Mouse (Mus musculus) MEL (cell line): ENCODE measurements around the gene Selenot. TPM values are rescaled to one million over a fixed set of nuclear protein-coding genes. Genes with fewer than 3 reads are reported as not detected.

Experiments used
- DNase-seq: peaks from one replicate; pipeline ENCODE4 v3.0.0; 2011; ENCODE audit warnings: low read depth, low spot score
- H3K27ac ChIP-seq: 2 replicates; pipeline ENCODE4 v1.5.1; 2012; ENCODE audit warnings: low read depth, mild to moderate bottlenecking, control low read depth, low read length, moderate library complexity; ENCODE audit not compliant: control insufficient read depth
- H3K27me3 ChIP-seq, 2 experiments: fragments of 150-350 bp in 1 of 2; sonication (generic) in 1 of 2; 2 replicates each; pipeline ENCODE4 v1.6.1; 2012; ENCODE audit warnings: low read length in 2 of 2, mild to moderate bottlenecking in 2 of 2, improper control_type of control experiment in 1 of 2, moderate library complexity in 1 of 2; ENCODE audit not compliant: insufficient read depth in 2 of 2, control insufficient read depth in 1 of 2
- H3K36me3 ChIP-seq, 2 experiments: 2 replicates each; pipeline ENCODE4 v1.6.1; 2012 to 2014; ENCODE audit warnings: low read length in 2 of 2, improper control_type of control experiment in 1 of 2, inconsistent platforms in 1 of 2, mild to moderate bottlenecking in 1 of 2; ENCODE audit not compliant: insufficient read depth in 2 of 2, control insufficient read depth in 1 of 2
- H3K4me1 ChIP-seq, 2 experiments: fragments of 150-350 bp in 1 of 2; sonication (generic) in 1 of 2; 2 replicates each; pipeline ENCODE4 v1.6.1; 2012; ENCODE audit warnings: low read length in 2 of 2, improper control_type of control experiment in 1 of 2, mild to moderate bottlenecking in 1 of 2; ENCODE audit not compliant: insufficient read depth in 2 of 2, control insufficient read depth in 1 of 2
- H3K4me3 ChIP-seq, 2 experiments: fragments of 150-350 bp in 1 of 2; sonication (generic) in 1 of 2; 2 replicates each; pipeline ENCODE4 v1.5.1; 2012; ENCODE audit warnings: low read depth in 2 of 2, low read length in 2 of 2, mild to moderate bottlenecking in 2 of 2, moderate library complexity in 2 of 2, control low read depth in 1 of 2, improper control_type of control experiment in 1 of 2; ENCODE audit not compliant: control insufficient read depth in 1 of 2, insufficient read depth in 1 of 2
- H3K79me2 ChIP-seq: 2 replicates; pipeline ENCODE4 v1.6.1; 2012; ENCODE audit warnings: mild to moderate bottlenecking, low read length, moderate library complexity; ENCODE audit not compliant: control insufficient read depth, poor library complexity, insufficient read depth
- H3K9ac ChIP-seq: 2 replicates; pipeline ENCODE4 v1.6.1; 2012; ENCODE audit warnings: low read depth, mild to moderate bottlenecking, control low read depth, low read length, moderate library complexity; ENCODE audit not compliant: control insufficient read depth, poor library complexity, severe bottlenecking
- H3K9me3 ChIP-seq: fragments of 150-350 bp; sonication (generic); replicated peaks from 2 replicates; pipeline ENCODE4 v1.6.1; 2012; ENCODE audit warnings: mild to moderate bottlenecking, low read length, improper control_type of control experiment, moderate library complexity; ENCODE audit not compliant: insufficient read depth
- BHLHE40 ChIP-seq: IDR thresholded peaks from 2 replicates; pipeline ENCODE4 v1.6.1; 2012; ENCODE audit warnings: low read depth, mild to moderate bottlenecking, inconsistent platforms, low read length, improper control_type of control experiment, borderline replicate concordance
- CHD1 ChIP-seq: IDR thresholded peaks from 2 replicates; pipeline ENCODE4 v1.6.1; 2012; ENCODE audit warnings: low read depth, mild to moderate bottlenecking, inconsistent platforms, low read length, improper control_type of control experiment
- CHD2 ChIP-seq: IDR thresholded peaks from 2 replicates; pipeline ENCODE4 v1.6.1; 2011; ENCODE audit warnings: low read length, improper control_type of control experiment
- CTCF ChIP-seq, 3 experiments: IDR thresholded peaks in 2 of 3; conservative IDR thresholded peaks in 1 of 3; 2 replicates each; pipeline ENCODE4 v1.5.1; 2011 to 2012; ENCODE audit warnings: low read length in 3 of 3, low read depth in 2 of 3, mild to moderate bottlenecking in 2 of 3, improper control_type of control experiment in 1 of 3, inconsistent platforms in 1 of 3, mixed read lengths in 1 of 3, moderate library complexity in 1 of 3; ENCODE audit not compliant: control insufficient read depth in 1 of 3, insufficient read depth in 1 of 3, poor library complexity in 1 of 3, severe bottlenecking in 1 of 3
- E2F4 ChIP-seq: IDR thresholded peaks from 2 replicates; pipeline ENCODE4 v1.6.1; 2011; ENCODE audit warnings: low read depth, low read length, improper control_type of control experiment, borderline replicate concordance
- ELF1 ChIP-seq: IDR thresholded peaks from 2 replicates; pipeline ENCODE4 v1.6.1; 2014; ENCODE audit warnings: low read depth, mild to moderate bottlenecking, inconsistent platforms, low read length, improper control_type of control experiment, moderate library complexity
- ETS1 ChIP-seq: IDR thresholded peaks from 2 replicates; pipeline ENCODE4 v1.6.1; 2012; ENCODE audit warnings: low read depth, mild to moderate bottlenecking, inconsistent platforms, low read length, improper control_type of control experiment, moderate library complexity
- GABPA ChIP-seq: IDR thresholded peaks from 2 replicates; pipeline ENCODE4 v1.6.1; 2012; ENCODE audit warnings: low read depth, mild to moderate bottlenecking, inconsistent platforms, low read length, improper control_type of control experiment, moderate library complexity
- HCFC1 ChIP-seq: IDR thresholded peaks from 2 replicates; pipeline ENCODE4 v1.6.1; 2012; ENCODE audit warnings: low read depth, mild to moderate bottlenecking, inconsistent platforms, low read length, improper control_type of control experiment, moderate library complexity
- MAFK ChIP-seq: IDR thresholded peaks from 2 replicates; pipeline ENCODE4 v1.6.1; 2011; ENCODE audit warnings: low read depth, mild to moderate bottlenecking, low read length, improper control_type of control experiment, borderline replicate concordance
- MAX ChIP-seq: IDR thresholded peaks from 2 replicates; pipeline ENCODE4 v1.6.1; 2011; ENCODE audit warnings: low read length, improper control_type of control experiment
- MEF2A ChIP-seq: IDR thresholded peaks from 2 replicates; pipeline ENCODE4 v1.6.1; 2014; ENCODE audit warnings: low read depth, mild to moderate bottlenecking, inconsistent platforms, low read length, improper control_type of control experiment; ENCODE audit not compliant: poor library complexity, insufficient replicate concordance, severe bottlenecking; ENCODE audit errors: extremely low read depth
- MXI1 ChIP-seq: IDR thresholded peaks from 2 replicates; pipeline ENCODE4 v1.6.1; 2011; ENCODE audit warnings: mild to moderate bottlenecking, low read depth, low read length, improper control_type of control experiment
- NELFE ChIP-seq: IDR thresholded peaks from 2 replicates; pipeline ENCODE4 v1.6.1; 2011; ENCODE audit warnings: low read depth, low read length, improper control_type of control experiment
- NRF1 ChIP-seq: IDR thresholded peaks from 2 replicates; pipeline ENCODE4 v1.6.1; 2014; ENCODE audit warnings: low read depth, mild to moderate bottlenecking, inconsistent platforms, low read length, improper control_type of control experiment, moderate library complexity; ENCODE audit not compliant: poor library complexity, insufficient read depth, severe bottlenecking
- POLR2A ChIP-seq, 2 experiments: IDR thresholded peaks; 2 replicates each; pipeline ENCODE4 v1.6.1; 2011 to 2012; ENCODE audit warnings: low read length in 2 of 2, mild to moderate bottlenecking in 2 of 2, control low read depth in 1 of 2, improper control_type of control experiment in 1 of 2, low read depth in 1 of 2, moderate library complexity in 1 of 2; ENCODE audit not compliant: control insufficient read depth in 1 of 2, insufficient read depth in 1 of 2, poor library complexity in 1 of 2
- POLR2AphosphoS2 ChIP-seq: IDR thresholded peaks from 2 replicates; pipeline ENCODE4 v1.6.1; 2011; ENCODE audit warnings: low read length, improper control_type of control experiment
- POLR2AphosphoS5 ChIP-seq: IDR thresholded peaks from 2 replicates; pipeline ENCODE4 v1.6.1; 2012; ENCODE audit warnings: low read depth, borderline replicate concordance, mild to moderate bottlenecking, inconsistent platforms, low read length, moderate library complexity, mixed read lengths
- RAD21 ChIP-seq: IDR thresholded peaks from 2 replicates; pipeline ENCODE4 v1.6.1; 2011; ENCODE audit warnings: mild to moderate bottlenecking, low read depth, low read length, improper control_type of control experiment
- RCOR1 ChIP-seq: IDR thresholded peaks from 2 replicates; pipeline ENCODE4 v1.6.1; 2012; ENCODE audit warnings: low read depth, mild to moderate bottlenecking, inconsistent platforms, low read length, improper control_type of control experiment
- SIN3A ChIP-seq: IDR thresholded peaks from 2 replicates; pipeline ENCODE4 v1.6.1; 2012; ENCODE audit warnings: low read length, improper control_type of control experiment, inconsistent platforms
- SMC3 ChIP-seq: IDR thresholded peaks from 2 replicates; pipeline ENCODE4 v1.6.1; 2011; ENCODE audit warnings: low read depth, low read length, improper control_type of control experiment
- TAL1 ChIP-seq: IDR thresholded peaks from 2 replicates; pipeline ENCODE4 v1.6.1; 2012; ENCODE audit warnings: mild to moderate bottlenecking, inconsistent platforms, low read length, moderate library complexity, mixed read lengths
- TBP ChIP-seq: IDR thresholded peaks from 2 replicates; pipeline ENCODE4 v1.8.0; 2011; ENCODE audit warnings: low read depth, low read length, improper control_type of control experiment
- TCF12 ChIP-seq: IDR thresholded peaks from 2 replicates; pipeline ENCODE4 v1.6.1; 2014; ENCODE audit warnings: low read depth, mild to moderate bottlenecking, inconsistent platforms, low read length, improper control_type of control experiment, moderate library complexity
- USF1 ChIP-seq: IDR thresholded peaks from 2 replicates; pipeline ENCODE4 v1.6.1; 2014; ENCODE audit warnings: low read depth, mild to moderate bottlenecking, inconsistent platforms, low read length, improper control_type of control experiment, moderate library complexity
- USF2 ChIP-seq, 2 experiments: IDR thresholded peaks; 2 replicates each; pipeline ENCODE4 v1.6.1; 2011 to 2012; ENCODE audit warnings: improper control_type of control experiment in 2 of 2, low read length in 2 of 2, borderline replicate concordance in 1 of 2, inconsistent platforms in 1 of 2, low read depth in 1 of 2, mild to moderate bottlenecking in 1 of 2; ENCODE audit not compliant: insufficient read depth in 1 of 2
- ZC3H11A ChIP-seq: IDR thresholded peaks from 2 replicates; pipeline ENCODE4 v1.6.1; 2012; ENCODE audit warnings: low read depth, mild to moderate bottlenecking, inconsistent platforms, low read length, improper control_type of control experiment
- ZMIZ1 ChIP-seq: IDR thresholded peaks from 2 replicates; pipeline ENCODE4 v1.6.1; 2012; ENCODE audit warnings: low read depth, mild to moderate bottlenecking, inconsistent platforms, low read length, improper control_type of control experiment, moderate library complexity
- ZNF384 ChIP-seq: IDR thresholded peaks from 2 replicates; pipeline ENCODE4 v1.6.1; 2012; ENCODE audit warnings: low read depth, mild to moderate bottlenecking, inconsistent platforms, low read length, improper control_type of control experiment
- polyA plus RNA-seq, 2 experiments: library from polyadenylated mRNA; stranded (reverse) in 1 of 2; unstranded in 1 of 2; fragments of >175 nt in 1 of 2; fragments of >200 nt in 1 of 2; gene quantifications; 2 replicates each; pipeline versions ENCODE4 v1.2.1 to v1.2.4; 2012; ENCODE audit warnings: low replicate concordance in 2 of 2, low read depth in 1 of 2; ENCODE audit not compliant: insufficient read length in 2 of 2, insufficient read depth in 1 of 2, missing spikeins in 1 of 2
- total RNA-seq: library from RNA; depleted of rRNA; stranded (reverse); fragments of 300-350 nt; gene quantifications from 2 replicates; pipeline ENCODE4 v1.2.3, GENCODE M21; 2012

Gene Selenot
- total and polyA plus RNA-seq, 3 experiments: 78.3 to 107 (median 89.5) TPM

DNA sequence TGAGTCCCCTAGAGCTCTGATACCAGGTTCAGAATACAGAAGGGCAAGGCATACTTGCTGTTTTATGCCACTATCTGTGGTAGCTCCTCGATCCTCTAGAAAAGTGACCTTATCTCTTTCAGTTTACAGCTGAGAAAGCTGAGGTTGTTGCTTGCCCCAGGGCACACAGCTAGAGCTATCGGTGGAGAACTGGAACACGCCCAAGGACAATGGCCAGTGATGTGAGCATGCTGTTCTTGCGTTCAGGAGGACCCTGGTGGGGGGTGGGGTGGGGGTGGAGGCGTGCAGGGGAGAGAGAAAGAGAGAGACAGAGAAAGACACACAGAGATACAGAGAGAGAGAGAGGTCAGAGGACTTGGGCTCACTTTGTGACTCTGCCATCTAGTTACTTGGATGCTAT, 33.5 kb downstream of the Selenot start:
- H3K4me3 ChIP-seq: no peak overlapping the region
- H3K9me3 ChIP-seq: no peaks in the 10 kb centered on the region
- no peak for DNase-seq
- H3K79me2 ChIP-seq: no peaks in the 10 kb centered on the region
- H3K27ac ChIP-seq: no peak overlapping the region
- no peaks in the 10 kb centered on the region for H3K4me1 ChIP-seq
- no peak for TF ChIP-seq ETS1
- TF ChIP-seq POLR2A (IDR thresholded peaks at IDR 0.05; ENCODE audit: control insufficient read depth in 1 of 2, insufficient read depth in 1 of 2, low read depth in 1 of 2, low read length in 2 of 2, poor library complexity in 1 of 2): no peak
- TF ChIP-seq USF2 (IDR thresholded peaks at IDR 0.05; ENCODE audit: borderline replicate concordance in 1 of 2, insufficient read depth in 1 of 2, low read depth in 1 of 2, low read length in 2 of 2): no peak
- no peak for TF ChIP-seq BHLHE40
- no peak for TF ChIP-seq ZNF384
- no peak for TF ChIP-seq MXI1
- TF ChIP-seq MAX: no peak
- no peak for TF ChIP-seq NELFE
- no peak for TF ChIP-seq RAD21
- no peak for TF ChIP-seq TBP
- no peak for TF ChIP-seq MEF2A
- no peak for TF ChIP-seq POLR2AphosphoS2
- no peak for TF ChIP-seq ELF1
- no peak for TF ChIP-seq POLR2AphosphoS5
- TF ChIP-seq RCOR1: no peak
- TF ChIP-seq USF1: no peak
- TF ChIP-seq CHD2: no peak
- TF ChIP-seq CTCF (IDR thresholded peaks at IDR 0.05 in 2 of 3, conservative IDR thresholded peaks at IDR 0.05 in 1 of 3; ENCODE audit: control insufficient read depth in 1 of 3, insufficient read depth in 1 of 3, low read depth in 2 of 3, low read length in 3 of 3, poor library complexity in 1 of 3, severe bottlenecking in 1 of 3): no peak
- no peak for TF ChIP-seq MAFK
- no peak overlapping the region for H3K9ac ChIP-seq
- no peaks in the 10 kb centered on the region for H3K27me3 ChIP-seq
- no peaks in the 10 kb centered on the region for H3K36me3 ChIP-seq

DNA sequence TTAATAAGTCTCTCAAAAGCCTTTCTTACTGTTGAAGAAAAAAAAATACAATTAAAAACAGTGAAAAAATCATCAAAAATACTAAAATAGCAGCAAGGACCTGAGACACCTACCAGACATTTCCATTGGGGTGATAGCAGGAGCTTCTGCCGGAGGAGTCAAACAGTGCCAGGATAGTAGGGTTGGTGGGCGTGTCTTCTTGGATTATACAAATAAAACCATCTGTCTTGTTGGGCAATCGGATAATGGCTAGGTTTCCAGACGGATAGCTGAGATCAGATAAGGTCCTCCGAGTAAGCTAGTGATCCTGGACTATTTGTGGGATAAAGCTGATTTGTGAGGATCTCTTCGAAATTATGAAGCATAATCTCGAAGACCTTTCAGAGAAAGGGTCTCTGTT, 44.6 kb downstream of the Selenot start:
- no peaks in the 10 kb centered on the region for H3K36me3 ChIP-seq
- H3K4me1 ChIP-seq: no peaks in the 10 kb centered on the region
- H3K27ac ChIP-seq: no peak overlapping the region
- no peaks in the 10 kb centered on the region for H3K27me3 ChIP-seq
- H3K79me2 ChIP-seq: no peaks in the 10 kb centered on the region
- H3K4me3 ChIP-seq: no peak overlapping the region
- H3K9ac ChIP-seq: no peak overlapping the region
- no peaks in the 10 kb centered on the region for H3K9me3 ChIP-seq
- TF ChIP-seq ELF1 (no peak), ETS1 (no peak), ZNF384 (no peak), SMC3 (no peak), ZMIZ1 (no peak), SIN3A (no peak), MEF2A (no peak), HCFC1 (no peak), MAX (no peak), POLR2A (IDR thresholded peaks at IDR 0.05; ENCODE audit: control insufficient read depth in 1 of 2, insufficient read depth in 1 of 2, low read depth in 1 of 2, low read length in 2 of 2, poor library complexity in 1 of 2) (no peak), NRF1 (no peak), POLR2AphosphoS2 (no peak), BHLHE40 (no peak), E2F4 (no peak), GABPA (no peak), TCF12 (no peak), ZC3H11A (no peak), TAL1 (no peak), CHD1 (no peak)
- DNase-seq: no peak
